Mouse (Mus musculus): ENCODE results near the gene Adck2. TPM values are rescaled to one million over a fixed set of nuclear protein-coding genes. Genes with fewer than 3 reads are reported as not detected.
A peak's percentile ranks its signal among the peaks of the same experiment; 100 is the strongest.

Gene Adck2
- polyA plus RNA-seq, 1 experiment, result 5.8 TPM

- H3K79me3 ChIP-seq (ENCODE audit: low read depth), result no peaks in the 10 kb centered on the region
- no peaks in the 10 kb centered on the region for H3K79me2 ChIP-seq (ENCODE audit: control insufficient read depth, insufficient read depth)
- H3K4me3 ChIP-seq (ENCODE audit: insufficient read depth, poor library complexity, severe bottlenecking), result no peak overlapping the region
- TF ChIP-seq MAX (IDR thresholded peaks at IDR 0.05), result no peak
- TF ChIP-seq CTCF (IDR thresholded peaks at IDR 0.05; ENCODE audit: control insufficient read depth, insufficient read depth, insufficient read length), result peak; percentile 37
- no peaks in the 10 kb centered on the region for H3K36me3 ChIP-seq (ENCODE audit: control insufficient read depth, insufficient read depth)
- H3ac ChIP-seq (ENCODE audit: control insufficient read depth, insufficient read length, low read depth), result peak overlapping the region; percentile 6
- H3K27me3 ChIP-seq (ENCODE audit: control insufficient read depth, insufficient read depth, insufficient read length), result no peaks in the 10 kb centered on the region
Measured at GRCm38 (mm10) chr6:39562166-39563015, 11.3 kb upstream of the Adck2 start.

- Histone ChIP-seq H3K79me2 (ENCODE audit: control insufficient read depth, insufficient read depth) (no peaks in the 10 kb centered on the region), H3K4me3 (ENCODE audit: insufficient read depth, poor library complexity, severe bottlenecking) (no peak overlapping the region), H3K36me3 (ENCODE audit: control insufficient read depth, insufficient read depth) (no peaks in the 10 kb centered on the region), H3ac (ENCODE audit: control insufficient read depth, insufficient read length, low read depth) (no peak overlapping the region), H3K27me3 (ENCODE audit: control insufficient read depth, insufficient read depth, insufficient read length) (no peaks in the 10 kb centered on the region), H3K79me3 (ENCODE audit: low read depth) (no peaks in the 10 kb centered on the region)
- TF ChIP-seq CTCF (IDR thresholded peaks at IDR 0.05; ENCODE audit: control insufficient read depth, insufficient read depth, insufficient read length) (peak; percentile 29), MYOG (IDR thresholded peaks at IDR 0.05; ENCODE audit: control insufficient read depth, extremely low read depth, insufficient read length) (no peak), FOSL1 (IDR thresholded peaks at IDR 0.05; ENCODE audit: insufficient read depth, low read length, poor library complexity, severe bottlenecking) (no peak), CEBPB (IDR thresholded peaks at IDR 0.05; ENCODE audit: low read depth) (no peak)
Measured at GRCm38 (mm10) chr6:39567528-39567927, 6.1 kb upstream of the Adck2 start.

DNA sequence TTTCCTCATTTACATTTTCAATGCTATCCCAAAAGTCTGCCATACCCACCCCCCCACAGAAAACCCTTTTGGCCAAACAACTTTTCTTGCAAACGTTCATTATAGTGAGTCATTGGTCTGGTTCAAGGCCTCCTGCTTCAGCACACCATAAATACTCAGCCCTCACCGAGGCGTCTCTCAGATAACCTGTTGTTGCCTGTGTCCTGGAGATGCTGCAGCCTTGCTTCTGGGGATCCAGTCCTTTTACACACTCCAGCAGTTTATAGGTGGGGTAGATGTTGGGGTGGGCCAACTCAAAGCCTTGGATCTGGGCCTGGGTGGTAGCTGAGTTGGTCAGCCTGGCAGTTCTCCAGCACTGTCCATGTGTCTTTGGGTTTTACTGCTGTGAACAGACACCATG is 3.2 kb upstream of the Adck2 start:
- H3K27me3 ChIP-seq (ENCODE audit: control insufficient read depth, insufficient read depth, insufficient read length), result no peaks in the 10 kb centered on the region
- no peak overlapping the region for H3ac ChIP-seq (ENCODE audit: control insufficient read depth, insufficient read length, low read depth)
- H3K36me3 ChIP-seq (ENCODE audit: control insufficient read depth, insufficient read depth), result no peaks in the 10 kb centered on the region
- no peak overlapping the region for H3K4me3 ChIP-seq (ENCODE audit: insufficient read depth, poor library complexity, severe bottlenecking)
- no peak for TF ChIP-seq MYOG (IDR thresholded peaks at IDR 0.05; ENCODE audit: control insufficient read depth, extremely low read depth, insufficient read length)
- no peak for TF ChIP-seq USF1 (IDR thresholded peaks at IDR 0.05; ENCODE audit: low read depth)
- TF ChIP-seq MYOD1 (IDR thresholded peaks at IDR 0.05; ENCODE audit: control insufficient read depth, insufficient read length, low read depth), result no peak
- TF ChIP-seq CTCF (IDR thresholded peaks at IDR 0.05; ENCODE audit: control insufficient read depth, insufficient read depth, insufficient read length), result no peak
- no peak for TF ChIP-seq FOSL1 (IDR thresholded peaks at IDR 0.05; ENCODE audit: insufficient read depth, low read length, poor library complexity, severe bottlenecking)
- no peak for TF ChIP-seq CEBPB (IDR thresholded peaks at IDR 0.05; ENCODE audit: low read depth)
- TF ChIP-seq MAX (IDR thresholded peaks at IDR 0.05), result no peak
- H3K79me2 ChIP-seq (ENCODE audit: control insufficient read depth, insufficient read depth), result no peaks in the 10 kb centered on the region
- H3K79me3 ChIP-seq (ENCODE audit: low read depth), result no peaks in the 10 kb centered on the region

- H3K36me3 ChIP-seq (ENCODE audit: control insufficient read depth, insufficient read depth), result no peaks in the 10 kb centered on the region
- TF ChIP-seq USF1 (IDR thresholded peaks at IDR 0.05; ENCODE audit: low read depth) (no peak), MYOG (IDR thresholded peaks at IDR 0.05; ENCODE audit: control insufficient read depth, extremely low read depth, insufficient read length) (no peak), FOSL1 (IDR thresholded peaks at IDR 0.05; ENCODE audit: insufficient read depth, low read length, poor library complexity, severe bottlenecking) (no peak), MYOD1 (IDR thresholded peaks at IDR 0.05; ENCODE audit: control insufficient read depth, insufficient read length, low read depth) (no peak), CEBPB (IDR thresholded peaks at IDR 0.05; ENCODE audit: low read depth) (no peak), MAX (IDR thresholded peaks at IDR 0.05) (no peak), CTCF (IDR thresholded peaks at IDR 0.05; ENCODE audit: control insufficient read depth, insufficient read depth, insufficient read length) (no peak)
- H3K79me3 ChIP-seq (ENCODE audit: low read depth), result no peaks in the 10 kb centered on the region
- H3K27me3 ChIP-seq (ENCODE audit: control insufficient read depth, insufficient read depth, insufficient read length), result no peaks in the 10 kb centered on the region
- peak overlapping the region; percentile 85 for H3ac ChIP-seq (ENCODE audit: control insufficient read depth, insufficient read length, low read depth)
- peak overlapping the region; percentile 44 for H3K4me3 ChIP-seq (ENCODE audit: insufficient read depth, poor library complexity, severe bottlenecking)
- H3K79me2 ChIP-seq (ENCODE audit: control insufficient read depth, insufficient read depth), result no peaks in the 10 kb centered on the region
Measured at GRCm38 (mm10) chr6:39574555-39574869, 839 bp downstream of the Adck2 start.

GRCm38 (mm10) chr6:39574951-39575350 is 1.3 kb downstream of the Adck2 start:
- Histone ChIP-seq H3ac (ENCODE audit: control insufficient read depth, insufficient read length, low read depth) (no peak overlapping the region), H3K27me3 (ENCODE audit: control insufficient read depth, insufficient read depth, insufficient read length) (no peaks in the 10 kb centered on the region), H3K36me3 (ENCODE audit: control insufficient read depth, insufficient read depth) (no peaks in the 10 kb centered on the region), H3K79me2 (ENCODE audit: control insufficient read depth, insufficient read depth) (no peaks in the 10 kb centered on the region), H3K79me3 (ENCODE audit: low read depth) (no peaks in the 10 kb centered on the region), H3K4me3 (ENCODE audit: insufficient read depth, poor library complexity, severe bottlenecking) (no peak overlapping the region)
- TF ChIP-seq USF1 (IDR thresholded peaks at IDR 0.05; ENCODE audit: low read depth), result no peak
- no peak for TF ChIP-seq CEBPB (IDR thresholded peaks at IDR 0.05; ENCODE audit: low read depth)
- TF ChIP-seq CTCF (IDR thresholded peaks at IDR 0.05; ENCODE audit: control insufficient read depth, insufficient read depth, insufficient read length), result no peak
- no peak for TF ChIP-seq MYOD1 (IDR thresholded peaks at IDR 0.05; ENCODE audit: control insufficient read depth, insufficient read length, low read depth)
- TF ChIP-seq FOSL1 (IDR thresholded peaks at IDR 0.05; ENCODE audit: insufficient read depth, low read length, poor library complexity, severe bottlenecking), result no peak
- no peak for TF ChIP-seq MAX (IDR thresholded peaks at IDR 0.05)
- no peak for TF ChIP-seq MYOG (IDR thresholded peaks at IDR 0.05; ENCODE audit: control insufficient read depth, extremely low read depth, insufficient read length)

GRCm38 (mm10) chr6:39579552-39579951 is 5.9 kb downstream of the Adck2 start:
- Histone ChIP-seq H3K79me3 (ENCODE audit: low read depth) (no peaks in the 10 kb centered on the region), H3K4me3 (ENCODE audit: insufficient read depth, poor library complexity, severe bottlenecking) (no peak overlapping the region), H3K36me3 (ENCODE audit: control insufficient read depth, insufficient read depth) (peaks cover 8% of the 10 kb centered on the region), H3ac (ENCODE audit: control insufficient read depth, insufficient read length, low read depth) (no peak overlapping the region), H3K27me3 (ENCODE audit: control insufficient read depth, insufficient read depth, insufficient read length) (no peaks in the 10 kb centered on the region), H3K79me2 (ENCODE audit: control insufficient read depth, insufficient read depth) (no peaks in the 10 kb centered on the region)
- TF ChIP-seq CTCF (IDR thresholded peaks at IDR 0.05; ENCODE audit: control insufficient read depth, insufficient read depth, insufficient read length) (no peak), CEBPB (IDR thresholded peaks at IDR 0.05; ENCODE audit: low read depth) (no peak), MYOG (IDR thresholded peaks at IDR 0.05; ENCODE audit: control insufficient read depth, extremely low read depth, insufficient read length) (no peak), MYOD1 (IDR thresholded peaks at IDR 0.05; ENCODE audit: control insufficient read depth, insufficient read length, low read depth) (no peak), MAX (IDR thresholded peaks at IDR 0.05) (no peak), FOSL1 (IDR thresholded peaks at IDR 0.05; ENCODE audit: insufficient read depth, low read length, poor library complexity, severe bottlenecking) (no peak), USF1 (IDR thresholded peaks at IDR 0.05; ENCODE audit: low read depth) (no peak)
